Mouse (Mus musculus): ENCODE data around the gene Insig1. TPM values are rescaled to one million over a fixed set of nuclear protein-coding genes. Genes with fewer than 3 reads are reported as not detected.
A peak's percentile ranks its signal among the peaks of the same experiment; 100 is the strongest.

Gene Insig1
- polyA plus RNA-seq (2015; fragmentation: Nextera tagmentation; extraction: Ambion mirVana) = 57.6 and 60.4 TPM in 2 replicates

DNA sequence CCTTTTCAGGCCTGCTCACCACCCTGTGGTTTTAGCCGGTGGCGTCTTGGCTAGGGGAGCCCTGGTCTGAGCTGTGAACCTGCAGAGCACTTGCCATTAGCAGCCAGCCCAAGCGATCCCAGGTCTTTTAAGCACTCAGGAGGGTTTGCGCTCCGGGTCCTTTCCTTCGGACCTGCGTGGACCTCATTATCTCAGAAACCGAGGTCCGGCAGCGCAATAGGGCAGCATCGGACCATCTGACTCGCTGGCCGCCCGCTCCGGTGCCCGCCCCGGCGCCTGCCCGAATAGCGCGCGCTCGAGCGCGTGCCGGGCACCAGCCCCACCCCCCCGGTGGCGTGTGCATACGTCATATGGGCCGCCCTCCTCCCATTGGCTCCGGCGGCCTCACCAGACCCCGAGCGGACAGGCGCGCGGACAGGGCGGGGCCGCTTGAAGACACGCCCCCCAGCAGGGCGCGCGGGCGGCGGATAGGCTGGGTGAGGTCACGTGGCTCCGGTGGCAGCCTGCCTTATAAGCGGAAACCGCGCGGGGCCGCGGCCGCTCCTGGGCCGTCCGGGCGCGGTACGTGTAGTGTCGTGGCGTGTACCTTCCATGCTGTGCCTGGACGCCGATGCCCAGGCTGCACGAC is at the start of gene Insig1:
Gene Insig1 (plus strand): TSS at position 536 of the 628 bp plus-strand sequence.
- Histone ChIP-seq H3K9ac (peak within 1 kb of the TSS; percentile 81), H3K36me3 (peaks cover 28% of the 10 kb centered on the region), H3K27me3 (no peaks in the 10 kb centered on the region), H3K4me1 (peaks cover 48% of the 10 kb centered on the region), H3K4me2 (peak within 1 kb of the TSS; percentile 71), H3K9me3 (no peaks in the 10 kb centered on the region), H3K4me3 (peak within 1 kb of the TSS; percentile 83), H3K27ac (peak within 1 kb of the TSS; percentile 95)
- WGBS = 0% methylated on average over 64 of the region's 64 CpGs
- peak; percentile 95 for ATAC-seq (ENCODE audit: borderline replicate concordance, extremely low read depth, low FRiP score, low TSS enrichment)

DNA sequence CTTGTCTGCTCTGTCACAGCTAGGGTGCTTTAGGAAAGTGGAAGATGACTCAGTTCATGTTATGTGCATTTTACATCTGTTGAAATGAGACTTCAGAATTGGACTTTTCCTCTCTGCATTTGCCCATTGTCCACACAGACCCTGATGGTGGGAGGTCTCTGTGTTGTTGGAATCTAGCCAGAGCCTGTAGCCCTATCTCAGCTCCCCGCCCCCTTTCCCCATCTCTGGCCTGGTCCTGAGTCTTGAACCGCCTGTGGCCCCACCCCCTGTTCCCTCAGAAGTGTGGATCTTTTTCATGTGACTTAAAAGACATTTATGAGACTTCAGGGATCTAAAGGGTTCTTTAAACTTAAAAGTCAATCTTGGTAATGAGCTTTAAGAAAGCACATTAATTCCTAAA is 47.7 kb upstream of the Insig1 start:
- 0 out of 2 replicates have a peak, but pooled peaks cover 7% of the 10 kb centered on the region for H3K4me1 ChIP-seq
- no peak overlapping the region for H3K4me3 ChIP-seq
- H3K36me3 ChIP-seq = no peaks in the 10 kb centered on the region
- 23% methylated on average over 2 of the region's 2 CpGs for WGBS
- no peak overlapping the region for H3K9ac ChIP-seq
- H3K27me3 ChIP-seq = no peaks in the 10 kb centered on the region
- H3K27ac ChIP-seq = no peak overlapping the region
- no peak overlapping the region for H3K4me2 ChIP-seq
- H3K9me3 ChIP-seq = no peaks in the 10 kb centered on the region
- ATAC-seq (ENCODE audit: borderline replicate concordance, extremely low read depth, low FRiP score, low TSS enrichment) = no peak; the same call in 1 of the 2 replicates

GRCm38 (mm10) chr5:28031577-28032236 is 39.5 kb upstream of the Insig1 start:
- Histone ChIP-seq H3K36me3 (no peaks in the 10 kb centered on the region), H3K9ac (no peak overlapping the region), H3K4me3 (no peak overlapping the region), H3K4me1 (peaks cover 3% of the 10 kb centered on the region), H3K27me3 (no peaks in the 10 kb centered on the region), H3K4me2 (no peak overlapping the region), H3K27ac (no peak overlapping the region), H3K9me3 (no peaks in the 10 kb centered on the region)
- no peak for ATAC-seq (ENCODE audit: borderline replicate concordance, extremely low read depth, low FRiP score, low TSS enrichment)
- WGBS = 82% methylated on average over 3 of the region's 3 CpGs

- H3K9ac ChIP-seq = no peak overlapping the region
- no peak overlapping the region for H3K4me3 ChIP-seq
- no peaks in the 10 kb centered on the region for H3K36me3 ChIP-seq
- H3K27ac ChIP-seq = no peak overlapping the region
- H3K9me3 ChIP-seq = no peaks in the 10 kb centered on the region
- H3K4me1 ChIP-seq = peaks cover 15% of the 10 kb centered on the region
- no peak overlapping the region for H3K4me2 ChIP-seq
- H3K27me3 ChIP-seq = no peaks in the 10 kb centered on the region
- no peak for ATAC-seq (ENCODE audit: borderline replicate concordance, extremely low read depth, low FRiP score, low TSS enrichment)
- 73% methylated on average over 10 of the region's 10 CpGs for WGBS
These were observed 38.3 kb upstream of the Insig1 start for GRCm38 (mm10) chr5:28032866-28033265.

DNA sequence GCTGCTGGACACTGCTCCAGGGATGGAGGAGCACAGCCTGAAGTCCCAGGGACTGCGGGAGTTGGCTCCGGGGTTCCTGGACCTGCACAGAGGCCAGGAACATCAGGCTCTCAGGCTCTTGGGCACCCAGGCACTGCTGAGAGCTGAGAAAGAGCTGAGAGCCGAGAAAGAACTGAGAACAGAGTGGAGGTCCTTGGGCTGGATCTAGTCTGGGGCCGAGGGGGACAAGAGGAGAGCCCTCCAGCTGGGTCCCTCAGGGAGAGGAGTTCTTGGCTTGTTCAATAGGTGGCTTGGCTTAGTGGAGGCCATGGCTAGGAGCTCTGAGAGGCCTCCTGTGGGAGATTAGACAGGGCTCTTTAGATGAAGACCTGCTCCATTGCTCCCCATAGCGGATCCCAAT is 37.9 kb upstream of the Insig1 start:
- Histone ChIP-seq H3K27me3 (no peaks in the 10 kb centered on the region), H3K4me1 (peaks cover 19% of the 10 kb centered on the region), H3K27ac (no peak overlapping the region), H3K9ac (no peak overlapping the region), H3K4me2 (no peak overlapping the region), H3K4me3 (no peak overlapping the region), H3K9me3 (no peaks in the 10 kb centered on the region), H3K36me3 (no peaks in the 10 kb centered on the region)
- no peak for ATAC-seq (ENCODE audit: borderline replicate concordance, extremely low read depth, low FRiP score, low TSS enrichment)
- 77% methylated on average over 5 of the region's 5 CpGs for WGBS

DNA sequence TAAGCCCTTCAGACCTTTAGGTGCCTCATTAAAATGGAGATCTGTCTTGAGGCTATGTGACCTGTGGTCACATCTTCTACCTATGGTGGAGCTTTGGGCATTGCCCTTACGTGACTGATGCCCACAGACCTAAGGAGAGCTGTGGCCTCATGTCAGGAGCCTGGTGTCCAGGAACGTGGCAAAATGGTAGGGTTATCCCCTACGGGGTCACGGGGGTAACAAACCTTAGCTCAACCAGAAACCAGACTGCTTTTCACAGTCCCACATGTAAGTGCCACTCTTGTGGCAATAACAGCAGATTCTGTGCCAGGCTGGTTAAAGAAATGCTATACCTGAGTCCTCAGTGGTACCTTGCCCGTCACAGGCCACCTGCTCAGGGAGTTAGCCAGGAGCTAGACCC is 37.3 kb upstream of the Insig1 start:
- no peak for ATAC-seq (ENCODE audit: borderline replicate concordance, extremely low read depth, low FRiP score, low TSS enrichment)
- WGBS = 84% methylated on average over 5 of the region's 5 CpGs

DNA sequence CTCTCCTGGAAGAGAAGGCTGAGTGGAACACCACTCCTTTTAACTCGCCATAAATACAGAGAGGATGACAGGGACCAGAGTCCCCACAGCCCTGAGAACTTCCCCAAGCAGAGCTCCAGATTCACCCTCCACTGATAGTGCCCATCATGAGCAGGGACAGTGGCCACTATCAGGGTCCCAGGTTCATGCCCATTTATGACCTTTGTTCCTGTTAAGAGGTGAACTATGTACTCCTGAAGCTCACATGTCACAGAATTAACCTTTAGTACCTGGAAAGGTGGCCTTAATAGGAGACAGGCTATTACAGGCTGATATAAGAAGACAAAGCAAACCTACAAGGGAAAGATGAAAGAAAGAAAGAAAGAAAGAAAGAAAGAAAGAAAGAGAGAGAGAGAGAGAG is 35.2 kb upstream of the Insig1 start:
- WGBS = 68% methylated on average over 1 of the region's 1 CpGs
- no peak for ATAC-seq (ENCODE audit: borderline replicate concordance, extremely low read depth, low FRiP score, low TSS enrichment)
- Histone ChIP-seq H3K9ac (no peak overlapping the region), H3K9me3 (no peaks in the 10 kb centered on the region), H3K27me3 (no peaks in the 10 kb centered on the region), H3K27ac (no peak overlapping the region), H3K4me3 (no peak overlapping the region), H3K4me2 (no peak overlapping the region), H3K4me1 (peaks cover 22% of the 10 kb centered on the region), H3K36me3 (no peaks in the 10 kb centered on the region)

More for the DNA sequence above, 37.3 kb upstream of the Insig1 start:
- H3K36me3 ChIP-seq = no peaks in the 10 kb centered on the region
- no peak overlapping the region for H3K9ac ChIP-seq
- H3K4me3 ChIP-seq = no peak overlapping the region
- H3K4me1 ChIP-seq = peaks cover 22% of the 10 kb centered on the region
- H3K27me3 ChIP-seq = no peaks in the 10 kb centered on the region
- H3K4me2 ChIP-seq = no peak overlapping the region
- H3K9me3 ChIP-seq = no peaks in the 10 kb centered on the region
- H3K27ac ChIP-seq = no peak overlapping the region

DNA sequence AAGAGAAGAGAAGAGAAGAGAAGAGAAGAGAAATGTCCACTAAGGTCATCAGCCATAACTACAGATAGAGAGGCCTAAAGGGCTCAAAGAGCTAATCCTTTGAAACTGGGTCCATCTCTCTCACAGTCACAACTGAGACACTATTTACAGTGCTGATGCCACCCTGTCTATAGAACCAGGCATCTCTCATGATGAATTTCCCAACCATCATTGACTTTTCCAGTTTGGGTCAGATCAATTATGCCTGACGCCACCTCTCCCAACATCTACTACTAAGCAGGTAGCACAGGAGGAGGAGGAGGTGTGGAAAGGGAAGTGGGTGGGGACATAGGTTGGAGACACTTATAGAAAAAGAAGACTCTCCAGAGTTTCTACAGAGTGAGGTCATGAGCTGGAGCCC is 34.6 kb upstream of the Insig1 start:
- H3K36me3 ChIP-seq = no peaks in the 10 kb centered on the region
- 83% methylated on average over 1 of the region's 1 CpGs for WGBS
- H3K9me3 ChIP-seq = no peaks in the 10 kb centered on the region
- no peak for ATAC-seq (ENCODE audit: borderline replicate concordance, extremely low read depth, low FRiP score, low TSS enrichment)
- peaks cover 22% of the 10 kb centered on the region for H3K4me1 ChIP-seq
- H3K9ac ChIP-seq = no peak overlapping the region
- 0 out of 2 replicates have a peak overlapping the region, but pooled peaks have one; percentile 84 for H3K27ac ChIP-seq
- no peak overlapping the region for H3K4me2 ChIP-seq
- no peak overlapping the region for H3K4me3 ChIP-seq
- H3K27me3 ChIP-seq = no peaks in the 10 kb centered on the region

- Histone ChIP-seq H3K4me1 (peaks cover 23% of the 10 kb centered on the region), H3K9me3 (no peaks in the 10 kb centered on the region), H3K9ac (no peak overlapping the region), H3K36me3 (no peaks in the 10 kb centered on the region), H3K4me3 (no peak overlapping the region), H3K27ac (peak overlapping the region; percentile 84), H3K27me3 (no peaks in the 10 kb centered on the region), H3K4me2 (peak overlapping the region; percentile 36)
- 0% methylated on average over 3 of the region's 3 CpGs for WGBS
- peak; percentile 41; the same call in 1 of the 2 replicates for ATAC-seq (ENCODE audit: borderline replicate concordance, extremely low read depth, low FRiP score, low TSS enrichment)
These were observed 34.0 kb upstream of the Insig1 start for GRCm38 (mm10) chr5:28037172-28037591.

DNA sequence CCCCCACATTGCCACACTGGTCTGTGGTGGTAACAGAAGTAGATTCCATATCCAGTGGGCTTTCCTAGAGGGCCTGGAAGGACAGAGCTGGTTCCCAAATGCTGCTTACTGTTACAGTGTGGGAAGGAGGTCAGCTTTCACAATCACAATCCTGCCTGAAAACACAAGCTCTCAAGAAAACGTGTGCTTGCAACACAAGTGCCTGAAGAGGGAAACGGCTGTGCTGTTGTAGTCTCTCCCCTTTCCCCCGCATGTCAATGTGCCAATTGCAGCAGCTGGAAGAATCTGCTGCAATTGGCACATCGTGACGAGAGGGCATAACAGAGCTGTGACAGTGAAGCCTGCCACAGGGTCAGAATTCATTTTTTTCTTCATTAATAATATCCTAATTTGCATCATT is 33.5 kb upstream of the Insig1 start:
- Histone ChIP-seq H3K27ac (peak overlapping the region; percentile 84), H3K36me3 (no peaks in the 10 kb centered on the region), H3K4me2 (peak overlapping the region; percentile 36), H3K4me1 (peaks cover 27% of the 10 kb centered on the region), H3K27me3 (no peaks in the 10 kb centered on the region), H3K4me3 (no peak overlapping the region), H3K9ac (no peak overlapping the region), H3K9me3 (no peaks in the 10 kb centered on the region)
- 15% methylated on average over 5 of the region's 5 CpGs for WGBS
- peak; percentile 71 for ATAC-seq (ENCODE audit: borderline replicate concordance, extremely low read depth, low FRiP score, low TSS enrichment)

- Histone ChIP-seq H3K4me3 (no peak overlapping the region), H3K27ac (peak overlapping the region; percentile 84), H3K9ac (no peak overlapping the region), H3K4me2 (peak overlapping the region; percentile 36; the same call in 1 of the 2 replicates), H3K4me1 (peaks cover 30% of the 10 kb centered on the region), H3K9me3 (no peaks in the 10 kb centered on the region), H3K27me3 (no peaks in the 10 kb centered on the region), H3K36me3 (no peaks in the 10 kb centered on the region)
- WGBS = 8% methylated on average over 2 of the region's 2 CpGs
- peak; percentile 75 for ATAC-seq (ENCODE audit: borderline replicate concordance, extremely low read depth, low FRiP score, low TSS enrichment)
These were observed 33.0 kb upstream of the Insig1 start for GRCm38 (mm10) chr5:28038115-28038514.

All from lung, embryonic 15.5 days (tissue).